Mouse (Mus musculus) kidney, embryonic 16.5 days (tissue): ENCODE data around the gene Il2ra. TPM values are rescaled to one million over a fixed set of nuclear protein-coding genes. Genes with fewer than 3 reads are reported as not detected.

Experiments used
- ATAC-seq: fragments of 200-750 bp; cut with Nextera tagmentation; 2 replicates; pipeline ENCODE4 v1.8.0; 2017; ENCODE audit warnings: moderate TSS enrichment; ENCODE audit not compliant: low FRiP score, low TSS enrichment
- H3K27ac ChIP-seq: fragments of 300-500 bp; sonication (generic); 2 replicates; pipeline ENCODE4 v1.5.1; 2014; ENCODE audit warnings: low read length
- H3K27me3 ChIP-seq: fragments of 300-500 bp; sonication (generic); 2 replicates; pipeline ENCODE4 v1.6.1; 2014; ENCODE audit warnings: low read length, control low read depth, mixed read lengths; ENCODE audit not compliant: insufficient read depth
- H3K36me3 ChIP-seq: fragments of 300-500 bp; sonication (generic); 2 replicates; pipeline ENCODE4 v1.6.1; 2014; ENCODE audit warnings: low read length, control low read depth, mixed read lengths; ENCODE audit not compliant: insufficient read depth
- H3K4me1 ChIP-seq: fragments of 300-500 bp; sonication (generic); 2 replicates; pipeline ENCODE4 v1.6.1; 2014; ENCODE audit warnings: low read length, control low read depth, mixed read lengths; ENCODE audit not compliant: insufficient read depth
- H3K4me2 ChIP-seq: fragments of 300-500 bp; sonication (generic); replicated peaks from 2 replicates; pipeline ENCODE4 v1.6.1; 2014; ENCODE audit warnings: low read depth, low read length
- H3K4me3 ChIP-seq: fragments of 300-500 bp; sonication (generic); 2 replicates; pipeline ENCODE4 v1.5.1; 2014; ENCODE audit warnings: mild to moderate bottlenecking, low read length
- H3K9ac ChIP-seq: fragments of 300-500 bp; sonication (generic); replicated peaks from 2 replicates; pipeline ENCODE4 v1.6.1; 2014; ENCODE audit warnings: low read length
- H3K9me3 ChIP-seq: fragments of 300-500 bp; sonication (generic); 2 replicates; pipeline ENCODE4 v1.6.1; 2016; ENCODE audit warnings: low read length, control low read depth
- WGBS: fragments of 180-500 bp; shearing (Covaris S2); extraction: QIAGEN DNeasy Blood & Tissue Kit; methylation state at CpG from one replicate; pipeline ENCODE4 v1.1.7; 2014; 5-methylcytosine and 5-hydroxymethylcytosine counted together
- polyA plus RNA-seq: library from polyadenylated mRNA; unstranded; fragments of >200 nt; fragmentation: Nextera tagmentation; extraction: Ambion mirVana; gene quantifications from 2 replicates; pipeline ENCODE4 v1.2.1, GENCODE M21; 2015

Il2ra gene
- polyA plus RNA-seq, 1 experiment from 2014 or later, result not detected

GRCm38 (mm10) chr2:11693352-11693751 is 50.7 kb downstream of the Il2ra start:
- H3K4me2 ChIP-seq, result no peak overlapping the region
- no peaks in the 10 kb centered on the region for H3K9me3 ChIP-seq
- 90% methylated on average over 4 of the region's 4 CpGs for WGBS
- H3K27me3 ChIP-seq, result no peaks in the 10 kb centered on the region
- ATAC-seq, result no peak
- H3K36me3 ChIP-seq, result no peaks in the 10 kb centered on the region
- H3K4me3 ChIP-seq, result no peak overlapping the region
- no peak overlapping the region for H3K9ac ChIP-seq
- no peak overlapping the region for H3K27ac ChIP-seq
- H3K4me1 ChIP-seq, result no peaks in the 10 kb centered on the region

GRCm38 (mm10) chr2:11694104-11694503 is 51.5 kb downstream of the Il2ra start:
- ATAC-seq, result 0 out of 2 replicates have a peak, but pooled peaks have one; percentile 31
- H3K36me3 ChIP-seq, result no peaks in the 10 kb centered on the region

GRCm38 (mm10) chr2:11695867-11696266 is 53.3 kb downstream of the Il2ra start:
- H3K36me3 ChIP-seq, result no peaks in the 10 kb centered on the region
- H3K4me1 ChIP-seq, result no peaks in the 10 kb centered on the region
- no peak overlapping the region for H3K4me3 ChIP-seq
- no peak overlapping the region for H3K9ac ChIP-seq
- no peak overlapping the region for H3K4me2 ChIP-seq
- H3K27me3 ChIP-seq, result no peaks in the 10 kb centered on the region
- no peak for ATAC-seq
- WGBS, result 55% methylated on average over 2 of the region's 2 CpGs
- H3K9me3 ChIP-seq, result no peaks in the 10 kb centered on the region
- no peak overlapping the region for H3K27ac ChIP-seq

More at GRCm38 (mm10) chr2:11694104-11694503, 51.5 kb downstream of the Il2ra start:
- Histone ChIP-seq H3K9me3 (no peaks in the 10 kb centered on the region), H3K27ac (no peak overlapping the region), H3K4me1 (no peaks in the 10 kb centered on the region), H3K27me3 (no peaks in the 10 kb centered on the region), H3K9ac (no peak overlapping the region), H3K4me3 (no peak overlapping the region), H3K4me2 (no peak overlapping the region)
- 59% methylated on average over 2 of the region's 2 CpGs for WGBS

- 46% methylated on average over 5 of the region's 5 CpGs for WGBS
- Histone ChIP-seq H3K4me2 (no peak overlapping the region), H3K4me3 (no peak overlapping the region), H3K27ac (no peak overlapping the region), H3K27me3 (no peaks in the 10 kb centered on the region), H3K9ac (no peak overlapping the region), H3K36me3 (no peaks in the 10 kb centered on the region), H3K9me3 (no peaks in the 10 kb centered on the region), H3K4me1 (no peaks in the 10 kb centered on the region)
- ATAC-seq, result no peak
These were observed 56.4 kb downstream of the Il2ra start for GRCm38 (mm10) chr2:11698994-11699393.

- H3K4me1 ChIP-seq, result no peaks in the 10 kb centered on the region
- no peak overlapping the region for H3K4me2 ChIP-seq
- no peak overlapping the region for H3K4me3 ChIP-seq
- no peaks in the 10 kb centered on the region for H3K36me3 ChIP-seq
- no peaks in the 10 kb centered on the region for H3K9me3 ChIP-seq
- ATAC-seq, result no peak
- H3K27ac ChIP-seq, result no peak overlapping the region
- 83% methylated on average over 2 of the region's 2 CpGs for whole genome bisulfite sequencing
- H3K27me3 ChIP-seq, result peaks cover 3% of the 10 kb centered on the region; the same call in 1 of the 2 replicates
- H3K9ac ChIP-seq, result no peak overlapping the region
These were observed 57.3 kb downstream of the Il2ra start for GRCm38 (mm10) chr2:11699905-11700304.

GRCm38 (mm10) chr2:11705201-11706025 is 62.8 kb downstream of the Il2ra start, which contains the start of gene Il15ra:
Gene Il15ra (plus strand): TSS chr2:11705290.
- ATAC-seq, result peak; percentile 86
- Histone ChIP-seq H3K4me3 (peak within 1 kb of the TSS; percentile 72), H3K9ac (peak within 1 kb of the TSS; percentile 70), H3K4me2 (peak within 1 kb of the TSS; percentile 96), H3K36me3 (no peaks in the 10 kb centered on the region), H3K27me3 (peaks cover 13% of the 10 kb centered on the region; the same call in 1 of the 2 replicates), H3K9me3 (no peaks in the 10 kb centered on the region), H3K4me1 (peaks cover 12% of the 10 kb centered on the region; the same call in 1 of the 2 replicates), H3K27ac (no peak within 1 kb of the TSS)
- under 1% methylated on average over 37 of the region's 37 CpGs for WGBS

- WGBS, result 3% methylated on average over 28 of the region's 28 CpGs
These were observed 63.6 kb downstream of the Il2ra start for GRCm38 (mm10) chr2:11706030-11706745.

GRCm38 (mm10) chr2:11706746-11707065 is 64.1 kb downstream of the Il2ra start:
- H3K9me3 ChIP-seq, result no peaks in the 10 kb centered on the region
- whole genome bisulfite sequencing, result 38% methylated on average over 6 of the region's 6 CpGs
- H3K4me3 ChIP-seq, result peak overlapping the region; percentile 72
- no peak overlapping the region for H3K27ac ChIP-seq
- H3K36me3 ChIP-seq, result no peaks in the 10 kb centered on the region
- H3K9ac ChIP-seq, result no peak overlapping the region
- peak overlapping the region; percentile 96 for H3K4me2 ChIP-seq
- ATAC-seq, result no peak
- peaks cover 13% of the 10 kb centered on the region; the same call in 1 of the 2 replicates for H3K27me3 ChIP-seq
- H3K4me1 ChIP-seq, result peaks cover 12% of the 10 kb centered on the region; the same call in 1 of the 2 replicates

More at GRCm38 (mm10) chr2:11706030-11706745, 63.6 kb downstream of the Il2ra start:
- H3K36me3 ChIP-seq, result no peaks in the 10 kb centered on the region
- peaks cover 12% of the 10 kb centered on the region; the same call in 1 of the 2 replicates for H3K4me1 ChIP-seq
- H3K27ac ChIP-seq, result no peak overlapping the region
- peak overlapping the region; percentile 72 for H3K4me3 ChIP-seq
- ATAC-seq, result peak; percentile 60; the same call in 1 of the 2 replicates
- no peaks in the 10 kb centered on the region for H3K9me3 ChIP-seq
- peak overlapping the region; percentile 96 for H3K4me2 ChIP-seq
- peaks cover 13% of the 10 kb centered on the region; the same call in 1 of the 2 replicates for H3K27me3 ChIP-seq
- peak overlapping the region; percentile 70 for H3K9ac ChIP-seq

- ATAC-seq, result no peak
- H3K27me3 ChIP-seq, result peaks cover 13% of the 10 kb centered on the region; the same call in 1 of the 2 replicates
These were observed 65.9 kb downstream of the Il2ra start for GRCm38 (mm10) chr2:11708538-11708937.

More at GRCm38 (mm10) chr2:11708538-11708937, 65.9 kb downstream of the Il2ra start:
- H3K4me3 ChIP-seq, result no peak overlapping the region
- H3K4me1 ChIP-seq, result peaks cover 12% of the 10 kb centered on the region; the same call in 1 of the 2 replicates
- no peaks in the 10 kb centered on the region for H3K9me3 ChIP-seq
- no peak overlapping the region for H3K27ac ChIP-seq
- H3K4me2 ChIP-seq, result no peak overlapping the region
- 87% methylated on average over 5 of the region's 5 CpGs for WGBS
- H3K9ac ChIP-seq, result no peak overlapping the region
- no peaks in the 10 kb centered on the region for H3K36me3 ChIP-seq
